Mouse (Mus musculus): ENCODE measurements around the gene Arl15.

- TF ChIP-seq CTCF (IDR thresholded peaks at IDR 0.05; ENCODE audit: control insufficient read depth, insufficient read depth, low read length) (no peak), POLR2A (IDR thresholded peaks at IDR 0.05; ENCODE audit: borderline replicate concordance, control insufficient read depth, low read depth, low read length) (no peak)
These were observed 406.2 kb downstream of the Arl15 start for GRCm38 (mm10) chr13:114200545-114200944.

All from bone marrow, adult 2 months (tissue).